Mouse (Mus musculus) limb, embryonic 14.5 days (tissue): ENCODE measurements at regions not wholly inside any gene's neighbourhood (a gene's known extent, or its start where the extent isn't known, plus 50 kb on each side); places are given as distances from the start of the nearest gene placed in this dataset.

ENCODE experiments used
- ATAC-seq: fragments of 200-750 bp; cut with Nextera tagmentation; 2 replicates; pipeline ENCODE4 v1.8.0; 2017; ENCODE audit warnings: low read depth, moderate number of reproducible peaks, moderate TSS enrichment; ENCODE audit not compliant: low FRiP score
- DNase-seq: peaks from one replicate; pipeline ENCODE4 v3.0.0-alpha.2; 2015; ENCODE audit warnings: low spot score
- H3K27ac ChIP-seq: fragments of 300-500 bp; sonication (generic); replicated peaks from 2 replicates; pipeline ENCODE4 v1.5.1; 2014; ENCODE audit warnings: low read depth, mild to moderate bottlenecking, low read length, moderate library complexity, mixed read lengths
- H3K27me3 ChIP-seq: fragments of 300-500 bp; sonication (generic); 2 replicates; pipeline ENCODE4 v1.6.1; 2014; ENCODE audit warnings: low read length, mixed read lengths; ENCODE audit not compliant: control insufficient read depth, insufficient read depth
- H3K36me3 ChIP-seq: fragments of 300-500 bp; sonication (generic); 2 replicates; pipeline ENCODE4 v1.6.1; 2014; ENCODE audit warnings: mild to moderate bottlenecking, low read length, moderate library complexity, mixed read lengths; ENCODE audit not compliant: control insufficient read depth, insufficient read depth
- H3K4me1 ChIP-seq: fragments of 300-500 bp; sonication (generic); 2 replicates; pipeline ENCODE4 v1.6.1; 2014; ENCODE audit warnings: antibody characterized with exemption, low read length, mixed read lengths; ENCODE audit not compliant: control insufficient read depth, insufficient read depth
- H3K4me2 ChIP-seq: fragments of 300-500 bp; sonication (generic); replicated peaks from 2 replicates; pipeline ENCODE4 v1.6.1; 2014; ENCODE audit warnings: low read depth, mild to moderate bottlenecking, low read length, moderate library complexity; ENCODE audit not compliant: severe bottlenecking
- H3K4me3 ChIP-seq: fragments of 300-500 bp; sonication (generic); replicated peaks from 2 replicates; pipeline ENCODE4 v1.5.1; 2014; ENCODE audit warnings: low read length
- H3K9ac ChIP-seq: fragments of 300-500 bp; sonication (generic); 2 replicates; pipeline ENCODE4 v1.6.1; 2014; ENCODE audit warnings: mild to moderate bottlenecking, low read depth, low read length, moderate library complexity; ENCODE audit not compliant: severe bottlenecking
- H3K9me3 ChIP-seq: fragments of 300-500 bp; sonication (generic); 2 replicates; pipeline ENCODE4 v1.6.1; 2016; ENCODE audit warnings: low read length; ENCODE audit not compliant: control insufficient read depth
- POLR2A ChIP-seq: fragments of 200-500 bp; IDR thresholded peaks from 2 replicates; pipeline ENCODE4 v1.8.0; 2012; ENCODE audit warnings: inconsistent platforms, mild to moderate bottlenecking, moderate library complexity, borderline replicate concordance; ENCODE audit not compliant: insufficient read depth, insufficient read length; ENCODE audit errors: extremely low read depth
- WGBS: fragments of 180-500 bp; shearing (Covaris S2); extraction: QIAGEN DNeasy Blood & Tissue Kit; methylation state at CpG from one replicate; pipeline ENCODE4 v1.1.7; 2014; 5-methylcytosine and 5-hydroxymethylcytosine counted together

- Histone ChIP-seq H3K9ac (no peak overlapping the region), H3K4me3 (no peak overlapping the region), H3K4me2 (no peak overlapping the region), H3K4me1 (no peaks in the 10 kb centered on the region), H3K9me3 (no peaks in the 10 kb centered on the region; the same call in 1 of the 2 replicates), H3K27ac (no peak overlapping the region), H3K27me3 (no peaks in the 10 kb centered on the region), H3K36me3 (no peaks in the 10 kb centered on the region)
- TF ChIP-seq POLR2A, result no peak
- WGBS, result 97% methylated on average over 4 of the region's 4 CpGs
- ATAC-seq, result no peak
- DNase-seq, result no peak
Observed at GRCm38 (mm10) chr2:169275371-169275770, 312.2 kb downstream of the Gm11011 start.

GRCm38 (mm10) chr2:169274101-169274500 is 313.4 kb downstream of the Gm11011 start:
- no peaks in the 10 kb centered on the region; the same call in 1 of the 2 replicates for H3K9me3 ChIP-seq
- H3K27me3 ChIP-seq, result no peaks in the 10 kb centered on the region
- ATAC-seq (no peak), DNase-seq (no peak)
- H3K4me2 ChIP-seq, result no peak overlapping the region
- H3K9ac ChIP-seq, result no peak overlapping the region
- 67% methylated on average over 1 of the region's 1 CpGs for WGBS
- H3K4me3 ChIP-seq, result no peak overlapping the region
- no peaks in the 10 kb centered on the region for H3K4me1 ChIP-seq
- no peak overlapping the region for H3K27ac ChIP-seq
- no peak for TF ChIP-seq POLR2A
- H3K36me3 ChIP-seq, result no peaks in the 10 kb centered on the region

DNA sequence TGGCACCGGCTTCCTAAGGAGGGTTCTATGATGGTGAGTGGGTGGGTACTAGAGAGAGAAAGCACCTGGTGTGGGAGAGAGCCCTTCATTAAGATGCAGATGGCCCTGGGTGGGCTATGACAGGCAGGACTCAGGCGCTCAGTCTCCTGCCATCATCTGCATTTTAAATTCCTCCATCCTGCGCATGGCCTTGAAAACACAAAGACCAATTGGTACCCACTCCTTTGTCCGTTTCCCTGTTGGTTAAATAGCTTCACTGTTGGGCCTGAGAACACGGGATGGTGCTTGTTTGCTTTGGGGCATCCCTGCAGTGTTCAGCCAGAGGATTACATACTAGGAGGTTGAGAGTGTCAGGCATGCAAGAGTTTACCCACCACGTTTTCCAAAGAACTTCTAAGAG is 314.9 kb downstream of the Gm11011 start:
- Histone ChIP-seq H3K4me1 (no peaks in the 10 kb centered on the region), H3K4me2 (no peak overlapping the region), H3K9me3 (no peaks in the 10 kb centered on the region; the same call in 1 of the 2 replicates), H3K27ac (no peak overlapping the region), H3K9ac (no peak overlapping the region), H3K4me3 (no peak overlapping the region), H3K36me3 (no peaks in the 10 kb centered on the region), H3K27me3 (no peaks in the 10 kb centered on the region)
- DNase-seq (no peak), ATAC-seq (no peak)
- TF ChIP-seq POLR2A, result no peak
- WGBS, result 38% methylated on average over 6 of the region's 6 CpGs

DNA sequence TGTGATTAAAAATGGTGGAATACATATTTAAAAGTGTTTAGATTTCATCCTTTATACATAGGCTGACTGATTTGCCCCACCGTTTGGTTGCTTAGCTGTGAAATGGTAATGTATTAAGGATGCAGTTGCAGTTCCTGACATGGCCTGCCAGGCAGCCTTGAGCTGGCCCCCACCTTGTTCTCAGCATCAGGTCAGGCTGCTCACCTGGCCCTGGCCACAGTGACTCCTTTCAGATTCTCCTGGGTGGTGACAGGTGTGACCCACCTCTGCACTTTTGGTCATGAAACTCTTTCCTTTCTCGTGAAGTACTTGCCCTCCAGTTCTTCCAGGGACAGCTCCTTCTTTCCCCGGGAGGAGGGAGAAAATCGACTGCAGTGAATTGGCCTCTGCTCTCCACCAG is 315.5 kb downstream of the Gm11011 start:
- Histone ChIP-seq H3K36me3 (no peaks in the 10 kb centered on the region), H3K4me2 (no peak overlapping the region), H3K9ac (no peak overlapping the region), H3K4me1 (no peaks in the 10 kb centered on the region), H3K27ac (no peak overlapping the region), H3K4me3 (no peak overlapping the region), H3K9me3 (no peaks in the 10 kb centered on the region), H3K27me3 (no peaks in the 10 kb centered on the region)
- WGBS, result 42% methylated on average over 4 of the region's 4 CpGs
- TF ChIP-seq POLR2A, result no peak
- no peak for ATAC-seq
- no peak for DNase-seq

GRCm38 (mm10) chr2:169260636-169261035 is 305.2 kb upstream of the Zfp64 start:
- H3K9ac ChIP-seq, result no peak overlapping the region
- TF ChIP-seq POLR2A, result no peak
- WGBS, result 83% methylated on average over 4 of the region's 4 CpGs
- no peak for ATAC-seq
- no peak overlapping the region for H3K4me3 ChIP-seq
- no peaks in the 10 kb centered on the region for H3K27me3 ChIP-seq
- H3K36me3 ChIP-seq, result no peaks in the 10 kb centered on the region
- H3K27ac ChIP-seq, result no peak overlapping the region
- H3K4me2 ChIP-seq, result no peak overlapping the region
- no peaks in the 10 kb centered on the region for H3K9me3 ChIP-seq
- DNase-seq, result no peak
- no peaks in the 10 kb centered on the region for H3K4me1 ChIP-seq

DNA sequence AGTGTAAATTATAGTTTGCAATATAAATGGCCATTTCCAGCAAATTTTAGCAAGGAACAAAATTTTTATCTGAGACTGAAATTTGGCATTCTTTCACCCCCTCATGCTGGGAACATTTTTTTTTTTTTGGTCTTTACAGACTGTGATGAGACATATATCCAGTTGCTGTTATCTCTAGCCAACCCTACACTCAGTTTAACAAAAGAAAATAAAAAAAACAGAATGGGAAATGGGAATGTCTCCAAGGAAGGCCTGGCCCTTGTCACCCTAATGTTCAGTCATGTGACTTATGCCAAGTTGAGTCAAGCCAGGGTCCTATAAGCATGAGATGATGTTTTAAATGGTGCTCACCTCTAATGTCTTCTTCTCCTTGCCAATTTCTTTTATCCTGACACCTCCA is 289.2 kb upstream of the Zfp64 start:
- no peak for TF ChIP-seq POLR2A
- Histone ChIP-seq H3K4me3 (no peak overlapping the region), H3K27ac (no peak overlapping the region), H3K36me3 (no peaks in the 10 kb centered on the region), H3K4me2 (no peak overlapping the region), H3K4me1 (no peaks in the 10 kb centered on the region; the same call in 1 of the 2 replicates), H3K27me3 (no peaks in the 10 kb centered on the region), H3K9me3 (no peaks in the 10 kb centered on the region), H3K9ac (no peak overlapping the region)
- no peak for DNase-seq
- no peak for ATAC-seq
